Mouse (Mus musculus): ENCODE data around the gene Otx2.

DNA sequence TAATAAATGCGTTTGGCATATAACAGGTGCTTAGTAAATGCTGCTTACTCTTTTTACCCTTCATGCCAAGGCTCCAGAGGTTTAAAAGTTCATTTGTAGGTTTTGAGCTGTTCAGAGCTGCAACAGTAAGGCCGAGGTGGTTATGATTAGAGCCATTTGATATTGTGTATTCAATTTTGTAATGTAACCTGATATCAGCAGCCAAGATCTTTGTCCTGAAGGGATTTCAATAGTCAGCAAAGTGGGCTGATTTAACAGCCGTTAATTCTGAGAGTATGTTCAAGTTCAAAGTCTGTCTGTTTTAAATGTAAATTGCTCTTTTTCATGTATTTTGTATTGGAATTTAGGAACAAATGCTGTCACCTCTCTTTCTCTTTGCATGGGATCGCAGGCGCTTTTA, 33.8 kb upstream of the Otx2 start:
- no peak for TF ChIP-seq CTCF (IDR thresholded peaks at IDR 0.05; ENCODE audit: low read depth, low read length)
- no peak for TF ChIP-seq POLR2A (IDR thresholded peaks at IDR 0.05; ENCODE audit: insufficient read depth, low read length)
